Mouse (Mus musculus) erythroblast, embryonic 14.5 days (primary cell): ENCODE measurements at regions not wholly inside any gene's neighbourhood (a gene's known extent, or its start where the extent isn't known, plus 50 kb on each side); places are given as distances from the start of the nearest gene placed in this dataset.

Source experiments
- GATA1 ChIP-seq: IDR thresholded peaks from 2 replicates; pipeline ENCODE4 v1.6.1; 2012; ENCODE audit warnings: low read length, inconsistent platforms, mixed read lengths
- TAL1 ChIP-seq: IDR thresholded peaks from 3 replicates; pipeline ENCODE4 v1.6.1; 2012; ENCODE audit warnings: low read length, inconsistent platforms, mixed read lengths

- TF ChIP-seq GATA1, result no peak
- TF ChIP-seq TAL1, result no peak
Measured at GRCm38 (mm10) chr13:119185567-119186143, 242.7 kb upstream of the Paip1 start.
